Mouse (Mus musculus): ENCODE measurements around the gene Szrd1. TPM values are rescaled to one million over a fixed set of nuclear protein-coding genes. Genes with fewer than 3 reads are reported as not detected.
"Not testable (repeated sequence)": the region's sequence is repeated elsewhere in the genome, so short reads cannot be mapped to it uniquely, and the experiment has no call there.

Szrd1 gene
- total RNA-seq, 2 experiments from 2014 or later = 164 to 177 TPM

GRCm38 (mm10) chr4:141148009-141148801 is 8.6 kb upstream of the Szrd1 start:
- DNase-seq (ENCODE audit: low spot score in 2 of 2) = peak in 1 of 2 experiments; percentile 34

GRCm38 (mm10) chr4:141147112-141148008 is 7.8 kb upstream of the Szrd1 start, which contains the start of gene Fbxo42:
Gene Fbxo42, plus strand, starts transcription at chr4:141147913.
- peak; percentile 95 for DNase-seq (ENCODE audit: low spot score in 2 of 2)

- no peak for DNase-seq (ENCODE audit: low spot score in 2 of 2)
Measured at GRCm38 (mm10) chr4:141146491-141147033, 7.0 kb upstream of the Szrd1 start.

GRCm38 (mm10) chr4:141145124-141145523 is 5.5 kb upstream of the Szrd1 start:
- DNase-seq (ENCODE audit: low spot score in 2 of 2) = not testable (repeated sequence)

- DNase-seq (ENCODE audit: low spot score in 2 of 2) = peak; percentile 52 to 69
Measured at GRCm38 (mm10) chr4:141142285-141142811, 2.8 kb upstream of the Szrd1 start.

- no peak for DNase-seq (ENCODE audit: low spot score in 2 of 2)
Measured at GRCm38 (mm10) chr4:141140967-141141366, 1.4 kb upstream of the Szrd1 start.

GRCm38 (mm10) chr4:141140354-141140753 is 779 bp upstream of the Szrd1 start:
- DNase-seq (ENCODE audit: low spot score in 2 of 2) = not testable (repeated sequence)

- DNase-seq (ENCODE audit: low spot score in 2 of 2) = no peak
Measured at GRCm38 (mm10) chr4:141138425-141139115, 1.0 kb downstream of the Szrd1 start.

- DNase-seq (ENCODE audit: low spot score in 2 of 2) = not testable (repeated sequence)
Measured at GRCm38 (mm10) chr4:141137740-141138139, 1.8 kb downstream of the Szrd1 start.

- DNase-seq (ENCODE audit: low spot score in 2 of 2) = no peak
Measured at GRCm38 (mm10) chr4:141136126-141136525, 3.4 kb downstream of the Szrd1 start.

- peak; percentile 40 to 45 for DNase-seq (ENCODE audit: low spot score in 2 of 2)
Measured at GRCm38 (mm10) chr4:141134751-141135530, 4.6 kb downstream of the Szrd1 start.

- no peak for DNase-seq (ENCODE audit: low spot score in 2 of 2)
Measured at GRCm38 (mm10) chr4:141134031-141134441, 5.5 kb downstream of the Szrd1 start.

- DNase-seq (ENCODE audit: low spot score in 2 of 2) = no peak
Measured at GRCm38 (mm10) chr4:141133227-141133626, 6.3 kb downstream of the Szrd1 start.

- no peak for DNase-seq (ENCODE audit: low spot score in 2 of 2)
Measured at GRCm38 (mm10) chr4:141132191-141132590, 7.4 kb downstream of the Szrd1 start.

- DNase-seq (ENCODE audit: low spot score in 2 of 2) = no peak
Measured at GRCm38 (mm10) chr4:141131531-141132061, 8.0 kb downstream of the Szrd1 start.

- DNase-seq (ENCODE audit: low spot score in 2 of 2) = no peak
Measured at GRCm38 (mm10) chr4:141130704-141131342, 8.8 kb downstream of the Szrd1 start.

- no peak for DNase-seq (ENCODE audit: low spot score in 2 of 2)
Measured at GRCm38 (mm10) chr4:141129190-141129710, 10.3 kb downstream of the Szrd1 start.

GRCm38 (mm10) chr4:141123065-141123464 is 16.5 kb downstream of the Szrd1 start:
- DNase-seq (ENCODE audit: low spot score in 2 of 2) = no peak

- no peak for DNase-seq (ENCODE audit: low spot score in 2 of 2)
Measured at GRCm38 (mm10) chr4:141122663-141123062, 16.9 kb downstream of the Szrd1 start.

All from gastrocnemius, postnatal 4 days (tissue).